Mouse (Mus musculus) MEL (cell line): Measurements from ENCODE around the gene Pptc7. TPM values are rescaled to one million over a fixed set of nuclear protein-coding genes. Genes with fewer than 3 reads are reported as not detected.

ENCODE experiments used
- DNase-seq: peaks from one replicate; pipeline ENCODE4 v3.0.0; 2011; ENCODE audit warnings: low read depth, low spot score
- H3K27ac ChIP-seq: 2 replicates; pipeline ENCODE4 v1.5.1; 2012; ENCODE audit warnings: low read depth, mild to moderate bottlenecking, control low read depth, low read length, moderate library complexity; ENCODE audit not compliant: control insufficient read depth
- H3K27me3 ChIP-seq, 2 experiments: fragments of 150-350 bp in 1 of 2; sonication (generic) in 1 of 2; 2 replicates each; pipeline ENCODE4 v1.6.1; 2012; ENCODE audit warnings: low read length in 2 of 2, mild to moderate bottlenecking in 2 of 2, improper control_type of control experiment in 1 of 2, moderate library complexity in 1 of 2; ENCODE audit not compliant: insufficient read depth in 2 of 2, control insufficient read depth in 1 of 2
- H3K36me3 ChIP-seq, 2 experiments: 2 replicates each; pipeline ENCODE4 v1.6.1; 2012 to 2014; ENCODE audit warnings: low read length in 2 of 2, improper control_type of control experiment in 1 of 2, inconsistent platforms in 1 of 2, mild to moderate bottlenecking in 1 of 2; ENCODE audit not compliant: insufficient read depth in 2 of 2, control insufficient read depth in 1 of 2
- H3K4me1 ChIP-seq, 2 experiments: fragments of 150-350 bp in 1 of 2; sonication (generic) in 1 of 2; 2 replicates each; pipeline ENCODE4 v1.6.1; 2012; ENCODE audit warnings: low read length in 2 of 2, improper control_type of control experiment in 1 of 2, mild to moderate bottlenecking in 1 of 2; ENCODE audit not compliant: insufficient read depth in 2 of 2, control insufficient read depth in 1 of 2
- H3K4me3 ChIP-seq, 2 experiments: fragments of 150-350 bp in 1 of 2; sonication (generic) in 1 of 2; 2 replicates each; pipeline ENCODE4 v1.5.1; 2012; ENCODE audit warnings: low read depth in 2 of 2, low read length in 2 of 2, mild to moderate bottlenecking in 2 of 2, moderate library complexity in 2 of 2, control low read depth in 1 of 2, improper control_type of control experiment in 1 of 2; ENCODE audit not compliant: control insufficient read depth in 1 of 2, insufficient read depth in 1 of 2
- H3K79me2 ChIP-seq: 2 replicates; pipeline ENCODE4 v1.6.1; 2012; ENCODE audit warnings: mild to moderate bottlenecking, low read length, moderate library complexity; ENCODE audit not compliant: control insufficient read depth, poor library complexity, insufficient read depth
- H3K9ac ChIP-seq: 2 replicates; pipeline ENCODE4 v1.6.1; 2012; ENCODE audit warnings: low read depth, mild to moderate bottlenecking, control low read depth, low read length, moderate library complexity; ENCODE audit not compliant: control insufficient read depth, poor library complexity, severe bottlenecking
- H3K9me3 ChIP-seq: fragments of 150-350 bp; sonication (generic); replicated peaks from 2 replicates; pipeline ENCODE4 v1.6.1; 2012; ENCODE audit warnings: mild to moderate bottlenecking, low read length, improper control_type of control experiment, moderate library complexity; ENCODE audit not compliant: insufficient read depth
- BHLHE40 ChIP-seq: IDR thresholded peaks from 2 replicates; pipeline ENCODE4 v1.6.1; 2012; ENCODE audit warnings: low read depth, mild to moderate bottlenecking, inconsistent platforms, low read length, improper control_type of control experiment, borderline replicate concordance
- CTCF ChIP-seq, 3 experiments: IDR thresholded peaks in 2 of 3; conservative IDR thresholded peaks in 1 of 3; 2 replicates each; pipeline ENCODE4 v1.5.1; 2011 to 2012; ENCODE audit warnings: low read length in 3 of 3, low read depth in 2 of 3, mild to moderate bottlenecking in 2 of 3, improper control_type of control experiment in 1 of 3, inconsistent platforms in 1 of 3, mixed read lengths in 1 of 3, moderate library complexity in 1 of 3; ENCODE audit not compliant: control insufficient read depth in 1 of 3, insufficient read depth in 1 of 3, poor library complexity in 1 of 3, severe bottlenecking in 1 of 3
- ELF1 ChIP-seq: IDR thresholded peaks from 2 replicates; pipeline ENCODE4 v1.6.1; 2014; ENCODE audit warnings: low read depth, mild to moderate bottlenecking, inconsistent platforms, low read length, improper control_type of control experiment, moderate library complexity
- EP300 ChIP-seq, 2 experiments: IDR thresholded peaks; 2 replicates each; pipeline ENCODE4 v1.6.1; 2011; ENCODE audit warnings: improper control_type of control experiment in 2 of 2, low read length in 2 of 2, low read depth in 1 of 2, mild to moderate bottlenecking in 1 of 2
- GATA1 ChIP-seq: IDR thresholded peaks from 2 replicates; pipeline ENCODE4 v1.6.1; 2011; ENCODE audit warnings: low read depth, low read length, improper control_type of control experiment
- JUND ChIP-seq: IDR thresholded peaks from 2 replicates; pipeline ENCODE4 v1.6.1; 2011; ENCODE audit warnings: low read depth, mild to moderate bottlenecking, improper control_type of control experiment, low read length
- MAZ ChIP-seq: IDR thresholded peaks from 2 replicates; pipeline ENCODE4 v1.6.1; 2012; ENCODE audit warnings: low read depth, mild to moderate bottlenecking, inconsistent platforms, low read length, improper control_type of control experiment
- MYB ChIP-seq: IDR thresholded peaks from 2 replicates; pipeline ENCODE4 v1.6.1; 2011; ENCODE audit warnings: mild to moderate bottlenecking, low read depth, low read length, improper control_type of control experiment
- NRF1 ChIP-seq: IDR thresholded peaks from 2 replicates; pipeline ENCODE4 v1.6.1; 2014; ENCODE audit warnings: low read depth, mild to moderate bottlenecking, inconsistent platforms, low read length, improper control_type of control experiment, moderate library complexity; ENCODE audit not compliant: poor library complexity, insufficient read depth, severe bottlenecking
- POLR2AphosphoS2 ChIP-seq: IDR thresholded peaks from 2 replicates; pipeline ENCODE4 v1.6.1; 2011; ENCODE audit warnings: low read length, improper control_type of control experiment
- POLR2AphosphoS5 ChIP-seq: IDR thresholded peaks from 2 replicates; pipeline ENCODE4 v1.6.1; 2012; ENCODE audit warnings: low read depth, borderline replicate concordance, mild to moderate bottlenecking, inconsistent platforms, low read length, moderate library complexity, mixed read lengths
- RCOR1 ChIP-seq: IDR thresholded peaks from 2 replicates; pipeline ENCODE4 v1.6.1; 2012; ENCODE audit warnings: low read depth, mild to moderate bottlenecking, inconsistent platforms, low read length, improper control_type of control experiment
- SMC3 ChIP-seq: IDR thresholded peaks from 2 replicates; pipeline ENCODE4 v1.6.1; 2011; ENCODE audit warnings: low read depth, low read length, improper control_type of control experiment
- TBP ChIP-seq: IDR thresholded peaks from 2 replicates; pipeline ENCODE4 v1.8.0; 2011; ENCODE audit warnings: low read depth, low read length, improper control_type of control experiment
- TCF12 ChIP-seq: IDR thresholded peaks from 2 replicates; pipeline ENCODE4 v1.6.1; 2014; ENCODE audit warnings: low read depth, mild to moderate bottlenecking, inconsistent platforms, low read length, improper control_type of control experiment, moderate library complexity
- USF1 ChIP-seq: IDR thresholded peaks from 2 replicates; pipeline ENCODE4 v1.6.1; 2014; ENCODE audit warnings: low read depth, mild to moderate bottlenecking, inconsistent platforms, low read length, improper control_type of control experiment, moderate library complexity
- ZC3H11A ChIP-seq: IDR thresholded peaks from 2 replicates; pipeline ENCODE4 v1.6.1; 2012; ENCODE audit warnings: low read depth, mild to moderate bottlenecking, inconsistent platforms, low read length, improper control_type of control experiment
- ZKSCAN1 ChIP-seq: IDR thresholded peaks from 2 replicates; pipeline ENCODE4 v1.6.1; 2012; ENCODE audit warnings: low read depth, mild to moderate bottlenecking, inconsistent platforms, low read length, improper control_type of control experiment, moderate library complexity
- ZMIZ1 ChIP-seq: IDR thresholded peaks from 2 replicates; pipeline ENCODE4 v1.6.1; 2012; ENCODE audit warnings: low read depth, mild to moderate bottlenecking, inconsistent platforms, low read length, improper control_type of control experiment, moderate library complexity
- polyA plus RNA-seq, 2 experiments: library from polyadenylated mRNA; stranded (reverse) in 1 of 2; unstranded in 1 of 2; fragments of >175 nt in 1 of 2; fragments of >200 nt in 1 of 2; gene quantifications; 2 replicates each; pipeline versions ENCODE4 v1.2.1 to v1.2.4; 2012; ENCODE audit warnings: low replicate concordance in 2 of 2, low read depth in 1 of 2; ENCODE audit not compliant: insufficient read length in 2 of 2, insufficient read depth in 1 of 2, missing spikeins in 1 of 2
- total RNA-seq: library from RNA; depleted of rRNA; stranded (reverse); fragments of 300-350 nt; gene quantifications from 2 replicates; pipeline ENCODE4 v1.2.3, GENCODE M21; 2012

Gene Pptc7
- total and polyA plus RNA-seq, 3 experiments: 17.3 to 22.3 TPM; not detected in 1

DNA sequence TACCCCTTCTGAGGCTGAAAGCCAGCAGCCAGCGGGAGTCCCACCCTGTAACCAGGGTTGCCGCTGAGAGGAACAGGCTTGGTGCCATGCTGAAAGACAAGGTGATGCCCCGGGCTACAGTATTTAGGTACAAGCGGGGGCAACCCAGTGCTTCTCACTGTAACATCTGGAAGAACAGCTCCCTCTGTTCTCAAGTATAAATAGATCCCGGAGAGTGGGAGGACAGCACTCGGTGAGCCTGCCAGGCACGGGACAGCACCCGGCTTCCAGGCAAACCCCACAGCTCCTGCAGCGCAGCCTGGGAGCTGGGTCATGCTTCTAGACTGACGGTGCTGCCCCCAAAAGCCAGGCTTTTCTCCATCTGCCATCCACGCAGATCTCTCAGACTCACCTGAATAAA, 36.6 kb upstream of the Pptc7 start:
- Histone ChIP-seq H3K27me3 (no peaks in the 10 kb centered on the region), H3K36me3 (no peaks in the 10 kb centered on the region), H3K79me2 (no peaks in the 10 kb centered on the region), H3K27ac (no peak overlapping the region), H3K4me3 (no peak overlapping the region), H3K4me1 (no peaks in the 10 kb centered on the region), H3K9me3 (no peaks in the 10 kb centered on the region), H3K9ac (no peak overlapping the region)
- DNase-seq: no peak
- TF ChIP-seq ZMIZ1 (no peak), ELF1 (no peak), POLR2AphosphoS2 (no peak)

DNA sequence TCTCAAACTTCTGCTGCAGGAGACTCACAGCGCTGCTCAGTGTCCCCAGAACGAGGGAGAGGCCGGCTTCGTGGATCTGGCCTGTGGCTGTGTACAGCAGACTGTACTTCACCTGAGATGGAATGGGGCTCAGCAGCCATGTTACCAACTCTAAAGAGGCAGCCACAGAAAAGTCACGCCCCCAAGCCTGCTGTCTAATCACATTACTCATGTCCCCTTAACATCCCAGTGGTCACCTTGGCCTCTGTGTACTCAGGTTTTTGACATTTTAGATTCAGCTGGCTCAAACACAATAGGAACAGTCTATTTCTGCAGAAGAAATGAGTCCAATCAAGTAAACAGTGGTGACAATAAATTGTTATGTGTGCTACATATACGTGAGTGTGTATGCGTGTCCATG, 36.2 kb upstream of the Pptc7 start:
- Histone ChIP-seq H3K27me3 (no peaks in the 10 kb centered on the region), H3K79me2 (no peaks in the 10 kb centered on the region), H3K9ac (no peak overlapping the region), H3K4me3 (no peak overlapping the region), H3K9me3 (no peaks in the 10 kb centered on the region), H3K4me1 (no peaks in the 10 kb centered on the region), H3K27ac (no peak overlapping the region), H3K36me3 (no peaks in the 10 kb centered on the region)
- TF ChIP-seq ZKSCAN1 (no peak), POLR2AphosphoS2 (no peak), USF1 (no peak), GATA1 (no peak), NRF1 (no peak), MAZ (no peak), EP300 (IDR thresholded peaks at IDR 0.05; ENCODE audit: low read depth in 1 of 2, low read length in 2 of 2) (no peak), TBP (no peak), CTCF (IDR thresholded peaks at IDR 0.05 in 2 of 3, conservative IDR thresholded peaks at IDR 0.05 in 1 of 3; ENCODE audit: control insufficient read depth in 1 of 3, insufficient read depth in 1 of 3, low read depth in 2 of 3, low read length in 3 of 3, poor library complexity in 1 of 3, severe bottlenecking in 1 of 3) (no peak), SMC3 (no peak), MYB (no peak), TCF12 (no peak), JUND (no peak), RCOR1 (no peak), POLR2AphosphoS5 (no peak), BHLHE40 (no peak), ZC3H11A (no peak)
- no peak for DNase-seq
